In the genomic region with DNA sequence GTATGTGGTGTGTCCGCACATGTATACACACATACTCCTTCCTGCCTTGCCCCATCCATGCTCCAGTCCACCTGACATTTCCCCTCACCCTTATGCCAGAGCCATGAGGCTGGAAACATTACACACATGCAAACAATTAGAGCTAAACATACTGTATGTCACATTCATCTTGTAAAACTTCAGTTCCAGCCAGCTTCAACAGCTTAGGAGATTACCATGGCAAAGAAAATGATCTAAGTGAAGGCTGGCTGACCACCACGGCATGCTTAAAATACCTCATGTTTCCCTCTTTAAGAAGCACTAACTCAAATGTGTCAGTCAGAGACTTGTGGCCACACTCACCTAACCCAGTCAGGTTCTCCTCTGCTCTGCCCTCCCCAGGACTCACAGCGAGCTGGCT, we compare ENCODE assay signal across 28 mouse cellular contexts.
"Had no signal": no experiment of that assay in that cellular context is flagged by ENCODE, and none has a peak within 500 bp of the region (broad histone marks: within the 10 kb centered on the region; RNA-seq: fewer than 3 reads in every experiment).

No protein-coding gene starts in this region.

- H3K36me3 ChIP-seq: heart, embryonic 13.5 days; heart, embryonic 15.5 days; hindbrain, embryonic 10.5 days; hindbrain, embryonic 12.5 days; intestine, embryonic 15.5 days; limb, embryonic 13.5 days; liver, embryonic 13.5 days; liver, embryonic 15.5 days had no signal

- H3K4me1 ChIP-seq: heart, embryonic 13.5 days; heart, embryonic 15.5 days; intestine, embryonic 15.5 days had no signal

- H3K4me3 ChIP-seq: heart, adult 2 months; heart, embryonic 13.5 days; heart, embryonic 15.5 days; hindbrain, embryonic 10.5 days; hindbrain, embryonic 12.5 days; intestine, embryonic 15.5 days; layer of hippocampus, adult 2 months; left cerebral cortex, adult 2 months; limb, embryonic 13.5 days; liver, embryonic 13.5 days; liver, embryonic 15.5 days had no signal

- ATAC-seq: hindbrain, embryonic 16.5 days; inflammation-experienced regulatory T-cells, adult 6 months; intestine, embryonic 15.5 days; intestine, postnatal 0 days had no signal

- H3K4me2 ChIP-seq: heart, embryonic 11.5 days; heart, embryonic 13.5 days; heart, embryonic 15.5 days; hindbrain, embryonic 12.5 days; hindbrain, embryonic 14.5 days; intestine, embryonic 15.5 days; limb, embryonic 13.5 days; liver, embryonic 11.5 days; liver, embryonic 13.5 days; liver, embryonic 15.5 days had no signal

- H3K27ac ChIP-seq: heart, adult 2 months; heart, embryonic 13.5 days; heart, embryonic 15.5 days; hindbrain, embryonic 10.5 days; hindbrain, embryonic 12.5 days; hindbrain, embryonic 14.5 days; intestine, embryonic 15.5 days; layer of hippocampus, adult 2 months; left cerebral cortex, adult 2 months; limb, embryonic 13.5 days; liver, embryonic 13.5 days; liver, embryonic 15.5 days had no signal

- DNase-seq: gastrocnemius, postnatal 14 days; gastrocnemius, postnatal 36 days; heart, adult 11 months; heart, adult 2 months; heart, postnatal 14 days; heart, postnatal 36 days; kidney, adult 18-20 months; kidney, adult 8-10 months; kidney, postnatal 10 days; kidney, postnatal 25 days; kidney, postnatal 4 days; liver; liver, embryonic 13.5 days had no signal

- H3K9me3 ChIP-seq: heart, embryonic 15.5 days; intestine, embryonic 15.5 days; liver, embryonic 13.5 days; liver, embryonic 15.5 days had no signal

- H3K27me3 ChIP-seq: heart, embryonic 13.5 days; heart, embryonic 15.5 days; hindbrain, embryonic 12.5 days; intestine, embryonic 15.5 days; liver, embryonic 13.5 days; liver, embryonic 15.5 days had no signal

- H3K9ac ChIP-seq: heart, embryonic 13.5 days; heart, embryonic 15.5 days; hindbrain, embryonic 12.5 days; hindbrain, embryonic 14.5 days; intestine, embryonic 15.5 days; limb, embryonic 13.5 days; liver, embryonic 13.5 days; liver, embryonic 15.5 days had no signal
